In genomic region chr3:144611626-144612271, GRCm38 (mm10) we compare ENCODE assay signal across 10 mouse cellular contexts. TPM values are rescaled to one million over a fixed set of nuclear protein-coding genes. Genes with fewer than 3 reads are reported as not detected.
DNase-seq lines count a peak whose midpoint lies in the region; ATAC-seq and TF ChIP-seq lines count a peak whose summit lies in the region.
"Had no signal": no experiment of that assay in that cellular context is flagged by ENCODE, and none has a peak within 500 bp of the region (broad histone marks: within the 10 kb centered on the region; RNA-seq: fewer than 3 reads in every experiment).

No protein-coding gene starts in this region.

- DNase-seq in heart, adult 11 months, result peak; percentile 93
- DNase-seq in ES-E14 (ENCODE audit: low read depth, low spot score), result no peak
- no peak for DNase-seq in cerebellum, adult 18-20 months
- no peak for DNase-seq in retina, postnatal 1 day
- no peak for DNase-seq in urinary bladder, postnatal 10 days (ENCODE audit: low spot score)
- DNase-seq: kidney, adult 18-20 months; thymus, postnatal 25 days had no signal

- H3K36me3 ChIP-seq in heart, embryonic 11.5 days (ENCODE audit: control insufficient read depth, insufficient read depth, low read length), result no peaks in the 10 kb centered on the region
- no peaks in the 10 kb centered on the region for H3K36me3 ChIP-seq in ES-E14 (ENCODE audit: control insufficient read depth, insufficient read depth, low read length, poor library complexity, severe bottlenecking)
- H3K36me3 ChIP-seq in forebrain, embryonic 16.5 days (ENCODE audit: control insufficient read depth, insufficient read depth), result no peaks in the 10 kb centered on the region
- no peaks in the 10 kb centered on the region for H3K36me3 ChIP-seq in liver, embryonic 16.5 days (ENCODE audit: control insufficient read depth, insufficient read depth)

- no peaks in the 10 kb centered on the region for H3K9me3 ChIP-seq in heart, embryonic 11.5 days (replicated peaks; ENCODE audit: control insufficient read depth, low read length)
- H3K9me3 ChIP-seq in ES-E14 (ENCODE audit: control insufficient read depth, insufficient read depth, low read depth, low read length), result no peaks in the 10 kb centered on the region
- H3K9me3 ChIP-seq in forebrain, embryonic 16.5 days (ENCODE audit: control insufficient read depth, low read length), result no peaks in the 10 kb centered on the region
- H3K9me3 ChIP-seq in liver, embryonic 16.5 days (replicated peaks; ENCODE audit: control insufficient read depth, low read length), result no peaks in the 10 kb centered on the region

- no peak for ATAC-seq in heart, embryonic 11.5 days (replicated peaks; ENCODE audit: insufficient number of reproducible peaks, low FRiP score, low TSS enrichment)
- ATAC-seq in forebrain, embryonic 16.5 days, result peak; percentile 55
- peak; percentile 72 for ATAC-seq in liver, embryonic 16.5 days (ENCODE audit: low read depth)

- in situ Hi-C loops in ES-E14 (cut with MboI; ENCODE audit: low sequenced_read_pairs in 2 of 2, unreplicated experiment in 2 of 2), result no loop called here

- no peak overlapping the region for H3K9ac ChIP-seq in heart, embryonic 11.5 days (ENCODE audit: low read depth, low read length)
- peak overlapping the region; percentile 7; the same call in 1 of the 2 replicates for H3K9ac ChIP-seq in ES-E14 (ENCODE audit: insufficient read depth, low read depth, low read length, poor library complexity, severe bottlenecking)
- no peak overlapping the region for H3K9ac ChIP-seq in forebrain, embryonic 16.5 days (replicated peaks; ENCODE audit: low read depth, low read length)
- H3K9ac ChIP-seq in liver, embryonic 16.5 days (ENCODE audit: low read depth, low read length), result no peak overlapping the region

- H3K27me3 ChIP-seq in heart, embryonic 11.5 days (ENCODE audit: control insufficient read depth, insufficient read depth, low read length), result no peaks in the 10 kb centered on the region
- H3K27me3 ChIP-seq in forebrain, embryonic 16.5 days (replicated peaks; ENCODE audit: control insufficient read depth, insufficient read depth, low read length), result no peaks in the 10 kb centered on the region
- H3K27me3 ChIP-seq in liver, embryonic 16.5 days (ENCODE audit: control insufficient read depth, insufficient read depth, low read depth, low read length), result no peaks in the 10 kb centered on the region

- 52% methylated on average over 8 of the region's 8 CpGs for WGBS in heart, embryonic 11.5 days (ENCODE audit: insufficient replicate concordance)
- WGBS in forebrain, embryonic 16.5 days, result 32% methylated on average over 8 of the region's 8 CpGs
- WGBS in liver, embryonic 16.5 days (ENCODE audit: insufficient replicate concordance), result 57% methylated on average over 8 of the region's 8 CpGs

- no peak overlapping the region for H3K4me3 ChIP-seq in heart, embryonic 11.5 days (ENCODE audit: low read depth, low read length)
- H3K4me3 ChIP-seq in ES-E14 (ENCODE audit: insufficient read depth in 1 of 2, low read depth in 1 of 2, low read length in 2 of 2, poor library complexity in 1 of 2, severe bottlenecking in 1 of 2), result no peak overlapping the region
- no peak overlapping the region for H3K4me3 ChIP-seq in forebrain, embryonic 16.5 days (replicated peaks; ENCODE audit: low read length)
- no peak overlapping the region for H3K4me3 ChIP-seq in liver, embryonic 16.5 days (ENCODE audit: low read depth, low read length)

- H3K27ac ChIP-seq in heart, embryonic 11.5 days (ENCODE audit: low read depth, low read length), result no peak overlapping the region
- H3K27ac ChIP-seq in ES-E14 (ENCODE audit: insufficient read depth, low read depth, low read length, poor library complexity, severe bottlenecking), result peak overlapping the region; percentile 65; the same call in 1 of the 2 replicates
- no peak overlapping the region for H3K27ac ChIP-seq in forebrain, embryonic 16.5 days (ENCODE audit: low read length)
- H3K27ac ChIP-seq in liver, embryonic 16.5 days (ENCODE audit: low read length), result peak overlapping the region; percentile 29

- H3K4me1 ChIP-seq in heart, embryonic 11.5 days (ENCODE audit: control insufficient read depth, insufficient read depth, low read length), result 0 out of 2 replicates have a peak, but pooled peaks cover 3% of the 10 kb centered on the region
- peaks cover 0 to 7% of the 10 kb centered on the region in 2 experiments; a peak in 2 of 4 replicates for H3K4me1 ChIP-seq in ES-E14 (ENCODE audit: control insufficient read depth in 2 of 2, insufficient read depth in 2 of 2, low read length in 2 of 2, poor library complexity in 1 of 2)
- peaks cover 19% of the 10 kb centered on the region for H3K4me1 ChIP-seq in forebrain, embryonic 16.5 days (replicated peaks; ENCODE audit: control insufficient read depth, insufficient read depth, low read length)
- H3K4me1 ChIP-seq in liver, embryonic 16.5 days (ENCODE audit: control insufficient read depth, low read depth, low read length), result peaks cover 21% of the 10 kb centered on the region

- no peak overlapping the region for H3K4me2 ChIP-seq in heart, embryonic 11.5 days
- H3K4me2 ChIP-seq in forebrain, embryonic 16.5 days (ENCODE audit: low read length), result no peak overlapping the region
- no peak overlapping the region for H3K4me2 ChIP-seq in liver, embryonic 16.5 days (ENCODE audit: low read depth, low read length)

TF ChIP-seq in ES-E14, 5 proteins besides CTCF, POLR2A, EP300 and RAD21:
- TF ChIP-seq MAFK (IDR thresholded peaks at IDR 0.05; ENCODE audit: insufficient read depth, low read depth, low read length) (no peak), CHD2 (IDR thresholded peaks at IDR 0.05; ENCODE audit: low read depth, low read length) (no peak), ZC3H11A (IDR thresholded peaks at IDR 0.05; ENCODE audit: borderline replicate concordance, low read depth, low read length) (no peak), HCFC1 (IDR thresholded peaks at IDR 0.05; ENCODE audit: borderline replicate concordance, insufficient read depth, low read length) (no peak), ZNF384 (IDR thresholded peaks at IDR 0.05; ENCODE audit: low read depth, low read length) (no peak)

RNA-seq across cellular contexts. Expression of gene Selenof, which starts 41.6 kb away (rescaled TPM):
- polyA plus RNA-seq in heart, embryonic 11.5 days (2014; fragmentation: Nextera tagmentation; extraction: Ambion mirVana), result 339 and 350 TPM in 2 replicates
- 513 and 583 TPM in 2 replicates for total RNA-seq in ES-E14 (2012; rRNA removed)
- polyA plus RNA-seq in forebrain, embryonic 16.5 days (2015; fragmentation: Nextera tagmentation; extraction: Ambion mirVana), result 538 and 568 TPM in 2 replicates
- polyA plus RNA-seq in liver, embryonic 16.5 days (2015; fragmentation: Nextera tagmentation; extraction: Ambion mirVana), result 272 and 287 TPM in 2 replicates

RNA-seq across cellular contexts. Expression of gene Hs2st1, which starts 41.8 kb away (rescaled TPM):
- 7.3 and 7.9 TPM in 2 replicates for polyA plus RNA-seq in heart, embryonic 11.5 days (2014; fragmentation: Nextera tagmentation; extraction: Ambion mirVana)
- total RNA-seq in ES-E14 (2012; rRNA removed), result 29.2 and 29.9 TPM in 2 replicates
- 16.3 and 17.7 TPM in 2 replicates for polyA plus RNA-seq in forebrain, embryonic 16.5 days (2015; fragmentation: Nextera tagmentation; extraction: Ambion mirVana)
- 1.4 and 1.6 TPM in 2 replicates for polyA plus RNA-seq in liver, embryonic 16.5 days (2015; fragmentation: Nextera tagmentation; extraction: Ambion mirVana)

Comparison
In these comparisons a context has a peak if more than half of its experiments do, and no peak if none do; other contexts are left out.
1. H3K27ac ChIP-seq: peak in ES-E14 (single experiment) and liver, embryonic 16.5 days (single experiment); none in heart, embryonic 11.5 days (single experiment) and forebrain, embryonic 16.5 days (single experiment).